Mouse (Mus musculus): Measurements from ENCODE around the gene Rad51.

- no peak for TF ChIP-seq CTCF (IDR thresholded peaks at IDR 0.05; ENCODE audit: low read depth, low read length)
- no peak for TF ChIP-seq GATA1 (IDR thresholded peaks at IDR 0.05; ENCODE audit: borderline replicate concordance, low read length)
- no peak for TF ChIP-seq TAL1 (conservative IDR thresholded peaks at IDR 0.05; ENCODE audit: low read depth, low read length)
Measured at GRCm38 (mm10) chr2:119145199-119145598, 32.6 kb downstream of the Rad51 start.
